Mouse (Mus musculus) effector memory CD4-positive, alpha-beta T cell, adult 5 months (primary cell): ENCODE measurements around the gene Pde4b. TPM values are rescaled to one million over a fixed set of nuclear protein-coding genes. Genes with fewer than 3 reads are reported as not detected.

Experiments used
- polyA plus RNA-seq: library from polyadenylated mRNA; unstranded; fragments of 100-300 nt; shearing (Covaris generic); gene quantifications from one replicate; pipeline ENCODE4 v1.2.1, GENCODE M21; 2017

Gene Pde4b
- polyA plus RNA-seq = 154 TPM

DNA sequence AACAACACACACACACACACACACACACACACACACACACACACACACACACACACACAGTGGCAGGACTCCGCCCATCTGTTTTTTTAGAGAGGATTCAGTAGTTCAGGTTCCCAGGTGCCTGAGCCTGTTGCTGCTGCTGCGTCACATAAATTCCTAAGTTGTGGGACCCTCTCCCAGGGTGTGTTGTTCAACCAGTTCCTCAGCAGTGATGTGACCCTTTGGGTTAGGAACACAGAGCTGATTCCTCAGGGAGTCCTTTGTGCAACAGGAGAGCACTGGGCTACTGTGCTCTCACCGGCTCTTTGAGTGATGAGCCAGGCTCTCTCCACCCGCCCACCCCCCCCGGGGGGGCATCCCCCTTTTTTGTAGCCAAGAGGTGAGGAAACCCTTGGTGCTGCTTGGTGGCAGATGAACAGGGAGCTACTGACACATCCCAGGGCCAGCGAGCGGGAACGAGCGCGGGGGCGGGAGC, at the start of gene Pde4b:
Gene Pde4b (plus strand): TSS at position 453 of the 475 bp plus-strand sequence.

Other genes with a start within 250 kb of the Pde4b start
- gene B020004J07Rik, start 243.5 kb upstream of the Pde4b start, polyA plus RNA-seq = not detected
- not detected for gene C130073F10Rik, start 193.8 kb upstream of the Pde4b start, polyA plus RNA-seq
- not detected for gene Gm12800, start 178.4 kb upstream of the Pde4b start, polyA plus RNA-seq
- not detected for gene Gm12794, start 147.1 kb upstream of the Pde4b start, polyA plus RNA-seq
- gene Gm12790, start 106.5 kb upstream of the Pde4b start, polyA plus RNA-seq = not detected
- not detected for gene Gm12789, start 100.9 kb upstream of the Pde4b start, polyA plus RNA-seq